Mouse (Mus musculus): ENCODE data around the gene Efna1.

Efna1 gene

GRCm38 (mm10) chr3:89224796-89225195, 56.1 kb downstream of the Efna1 start:
- no peak for DNase-seq (ENCODE audit: low read depth in 1 of 2, low spot score in 2 of 2)
